Mouse (Mus musculus): ENCODE results near the gene Kcnh5. TPM values are rescaled to one million over a fixed set of nuclear protein-coding genes. Genes with fewer than 3 reads are reported as not detected.

Kcnh5 gene
- not detected in 2 replicates for polyA plus RNA-seq (2012)

- peaks cover 33% of the 10 kb centered on the region for H3K27me3 ChIP-seq (ENCODE audit: control insufficient read depth)
- no peak within 1 kb of the TSS for H3K4me3 ChIP-seq (replicated peaks)
- H3K36me3 ChIP-seq (ENCODE audit: control insufficient read depth): no peaks in the 10 kb centered on the region
- no peak for TF ChIP-seq TAL1 (IDR thresholded peaks at IDR 0.05; ENCODE audit: low read length)
- TF ChIP-seq GATA1 (IDR thresholded peaks at IDR 0.05; ENCODE audit: low read length): no peak
- no peaks in the 10 kb centered on the region for H3K4me1 ChIP-seq (ENCODE audit: control insufficient read depth)
- H3K9me3 ChIP-seq (ENCODE audit: control insufficient read depth, low read length): no peaks in the 10 kb centered on the region
Observed at GRCm38 (mm10) chr12:75176691-75177645, at the start of gene Kcnh5. TSS of gene Kcnh5 (minus strand) at chr12:75177332.

GRCm38 (mm10) chr12:75223966-75224365, 46.8 kb upstream of the Kcnh5 start:
- Histone ChIP-seq H3K4me3 (replicated peaks) (no peak overlapping the region), H3K4me1 (ENCODE audit: control insufficient read depth) (no peaks in the 10 kb centered on the region), H3K27me3 (ENCODE audit: control insufficient read depth) (no peaks in the 10 kb centered on the region), H3K36me3 (ENCODE audit: control insufficient read depth) (no peaks in the 10 kb centered on the region), H3K9me3 (ENCODE audit: control insufficient read depth, low read length) (no peaks in the 10 kb centered on the region)
- TF ChIP-seq TAL1 (IDR thresholded peaks at IDR 0.05; ENCODE audit: low read length): no peak
- TF ChIP-seq GATA1 (IDR thresholded peaks at IDR 0.05; ENCODE audit: low read length): no peak

- Histone ChIP-seq H3K36me3 (ENCODE audit: control insufficient read depth) (no peaks in the 10 kb centered on the region), H3K4me1 (ENCODE audit: control insufficient read depth) (no peaks in the 10 kb centered on the region), H3K9me3 (ENCODE audit: control insufficient read depth, low read length) (no peaks in the 10 kb centered on the region), H3K27me3 (ENCODE audit: control insufficient read depth) (no peaks in the 10 kb centered on the region), H3K4me3 (replicated peaks) (no peak overlapping the region)
- TF ChIP-seq TAL1 (IDR thresholded peaks at IDR 0.05; ENCODE audit: low read length) (no peak), GATA1 (IDR thresholded peaks at IDR 0.05; ENCODE audit: low read length) (no peak)
Observed at GRCm38 (mm10) chr12:75189413-75189812, 12.3 kb upstream of the Kcnh5 start.

GRCm38 (mm10) chr12:75182646-75183045, 5.5 kb upstream of the Kcnh5 start:
- Histone ChIP-seq H3K9me3 (ENCODE audit: control insufficient read depth, low read length) (no peaks in the 10 kb centered on the region), H3K4me3 (replicated peaks) (no peak overlapping the region), H3K36me3 (ENCODE audit: control insufficient read depth) (no peaks in the 10 kb centered on the region), H3K27me3 (ENCODE audit: control insufficient read depth) (peaks cover 7% of the 10 kb centered on the region), H3K4me1 (ENCODE audit: control insufficient read depth) (no peaks in the 10 kb centered on the region)
- no peak for TF ChIP-seq GATA1 (IDR thresholded peaks at IDR 0.05; ENCODE audit: low read length)
- no peak for TF ChIP-seq TAL1 (IDR thresholded peaks at IDR 0.05; ENCODE audit: low read length)

- no peaks in the 10 kb centered on the region for H3K4me1 ChIP-seq (ENCODE audit: control insufficient read depth)
- H3K9me3 ChIP-seq (ENCODE audit: control insufficient read depth, low read length): no peaks in the 10 kb centered on the region
- no peaks in the 10 kb centered on the region for H3K36me3 ChIP-seq (ENCODE audit: control insufficient read depth)
- H3K27me3 ChIP-seq (ENCODE audit: control insufficient read depth): peaks cover 33% of the 10 kb centered on the region
- H3K4me3 ChIP-seq (replicated peaks): no peak overlapping the region
- TF ChIP-seq TAL1 (IDR thresholded peaks at IDR 0.05; ENCODE audit: low read length): no peak
Observed at GRCm38 (mm10) chr12:75179491-75179890, 2.4 kb upstream of the Kcnh5 start.

- H3K9me3 ChIP-seq (ENCODE audit: control insufficient read depth, low read length): no peaks in the 10 kb centered on the region
- peaks cover 33% of the 10 kb centered on the region for H3K27me3 ChIP-seq (ENCODE audit: control insufficient read depth)
- TF ChIP-seq GATA1 (IDR thresholded peaks at IDR 0.05; ENCODE audit: low read length): no peak
- no peak for TF ChIP-seq TAL1 (IDR thresholded peaks at IDR 0.05; ENCODE audit: low read length)
- no peaks in the 10 kb centered on the region for H3K4me1 ChIP-seq (ENCODE audit: control insufficient read depth)
- H3K36me3 ChIP-seq (ENCODE audit: control insufficient read depth): no peaks in the 10 kb centered on the region
- H3K4me3 ChIP-seq (replicated peaks): no peak overlapping the region
Observed at GRCm38 (mm10) chr12:75177646-75178030, 506 bp upstream of the Kcnh5 start.

- Histone ChIP-seq H3K36me3 (ENCODE audit: control insufficient read depth) (no peaks in the 10 kb centered on the region), H3K4me3 (replicated peaks) (no peak overlapping the region), H3K4me1 (ENCODE audit: control insufficient read depth) (no peaks in the 10 kb centered on the region), H3K27me3 (ENCODE audit: control insufficient read depth) (peaks cover 33% of the 10 kb centered on the region), H3K9me3 (ENCODE audit: control insufficient read depth, low read length) (no peaks in the 10 kb centered on the region)
- TF ChIP-seq TAL1 (IDR thresholded peaks at IDR 0.05; ENCODE audit: low read length): no peak
- TF ChIP-seq GATA1 (IDR thresholded peaks at IDR 0.05; ENCODE audit: low read length): no peak
Observed at GRCm38 (mm10) chr12:75175931-75176565, 1.1 kb downstream of the Kcnh5 start.

GRCm38 (mm10) chr12:75170970-75171369, 6.2 kb downstream of the Kcnh5 start:
- no peaks in the 10 kb centered on the region for H3K9me3 ChIP-seq (ENCODE audit: control insufficient read depth, low read length)
- TF ChIP-seq GATA1 (IDR thresholded peaks at IDR 0.05; ENCODE audit: low read length): no peak
- no peak for TF ChIP-seq TAL1 (IDR thresholded peaks at IDR 0.05; ENCODE audit: low read length)
- H3K4me3 ChIP-seq (replicated peaks): no peak overlapping the region
- H3K4me1 ChIP-seq (ENCODE audit: control insufficient read depth): no peaks in the 10 kb centered on the region
- no peaks in the 10 kb centered on the region for H3K36me3 ChIP-seq (ENCODE audit: control insufficient read depth)
- peaks cover 8% of the 10 kb centered on the region for H3K27me3 ChIP-seq (ENCODE audit: control insufficient read depth)

- no peaks in the 10 kb centered on the region for H3K27me3 ChIP-seq (ENCODE audit: control insufficient read depth)
- H3K36me3 ChIP-seq (ENCODE audit: control insufficient read depth): no peaks in the 10 kb centered on the region
- no peaks in the 10 kb centered on the region for H3K4me1 ChIP-seq (ENCODE audit: control insufficient read depth)
- TF ChIP-seq TAL1 (IDR thresholded peaks at IDR 0.05; ENCODE audit: low read length): no peak
- TF ChIP-seq GATA1 (IDR thresholded peaks at IDR 0.05; ENCODE audit: low read length): no peak
- no peak overlapping the region for H3K4me3 ChIP-seq (replicated peaks)
- no peaks in the 10 kb centered on the region for H3K9me3 ChIP-seq (ENCODE audit: control insufficient read depth, low read length)
Observed at GRCm38 (mm10) chr12:75153076-75153568, 24.0 kb downstream of the Kcnh5 start.

Data from erythroblast, embryonic 14.5 days (primary cell).